In the genomic region with DNA sequence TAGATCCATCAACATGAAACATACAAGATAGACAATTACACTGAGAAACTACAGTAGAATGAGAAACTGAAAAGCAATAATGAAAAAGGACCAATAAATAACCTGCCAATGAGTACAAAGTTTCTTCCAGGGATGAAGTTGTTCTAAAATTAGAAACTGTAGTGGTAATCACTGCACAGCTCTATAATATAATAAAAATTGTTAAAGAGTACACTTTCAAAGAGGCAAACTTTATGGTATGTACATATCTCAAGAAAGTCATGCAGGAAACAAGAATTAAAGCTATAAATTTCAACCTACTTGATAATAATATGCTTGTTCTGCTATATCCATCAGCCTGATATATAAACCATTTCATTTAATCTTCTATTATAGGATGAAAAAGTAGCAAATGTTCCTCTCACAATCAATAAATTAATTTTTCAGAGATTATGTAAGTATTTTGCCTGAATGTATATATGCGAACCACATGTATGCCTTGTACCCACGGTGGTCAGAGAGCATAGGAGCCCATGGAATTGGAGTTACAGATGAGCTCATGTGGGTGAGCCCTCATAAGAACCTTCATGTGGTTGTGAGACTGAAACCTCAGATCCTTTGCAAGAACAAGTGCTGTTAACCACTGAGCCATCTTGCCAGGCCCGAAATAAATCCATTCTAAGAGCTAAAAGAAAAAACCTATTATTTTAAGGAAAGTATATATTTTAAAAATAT, we compare ENCODE assay signal across 31 mouse cellular contexts. TPM values are rescaled to one million over a fixed set of nuclear protein-coding genes. Genes with fewer than 3 reads are reported as not detected.
"Had no signal": no experiment of that assay in that cellular context is flagged by ENCODE, and none has a peak within 500 bp of the region (broad histone marks: within the 10 kb centered on the region; RNA-seq: fewer than 3 reads in every experiment).

No protein-coding gene starts in this region.

- ATAC-seq: forebrain, embryonic 13.5 days; forebrain, embryonic 14.5 days; forebrain, embryonic 15.5 days; forebrain, embryonic 16.5 days; forebrain, postnatal 0 days had no signal

- H3K4me2 ChIP-seq: embryonic facial prominence, embryonic 12.5 days; embryonic facial prominence, embryonic 13.5 days; embryonic facial prominence, embryonic 15.5 days; forebrain, embryonic 12.5 days; forebrain, embryonic 13.5 days; forebrain, embryonic 15.5 days had no signal

- H3K4me3 ChIP-seq: embryonic facial prominence, embryonic 10.5 days; embryonic facial prominence, embryonic 12.5 days; embryonic facial prominence, embryonic 13.5 days; embryonic facial prominence, embryonic 15.5 days; erythroblast, embryonic 14.5 days; forebrain, embryonic 10.5 days; forebrain, embryonic 12.5 days; forebrain, embryonic 13.5 days; forebrain, embryonic 15.5 days; gastrocnemius, adult 2 months; heart, adult 2 months had no signal

- H3K27ac ChIP-seq: embryonic facial prominence, embryonic 10.5 days; embryonic facial prominence, embryonic 12.5 days; embryonic facial prominence, embryonic 13.5 days; embryonic facial prominence, embryonic 15.5 days; forebrain, embryonic 10.5 days; forebrain, embryonic 12.5 days; forebrain, embryonic 13.5 days; forebrain, embryonic 15.5 days; gastrocnemius, adult 2 months; heart, adult 2 months had no signal

- H3K4me1 ChIP-seq: embryonic facial prominence, embryonic 10.5 days; embryonic facial prominence, embryonic 12.5 days; embryonic facial prominence, embryonic 15.5 days; forebrain, embryonic 10.5 days; forebrain, embryonic 12.5 days; forebrain, embryonic 13.5 days; forebrain, embryonic 15.5 days had no signal

- H3K36me3 ChIP-seq: embryonic facial prominence, embryonic 10.5 days; embryonic facial prominence, embryonic 12.5 days; embryonic facial prominence, embryonic 13.5 days; embryonic facial prominence, embryonic 15.5 days; forebrain, embryonic 10.5 days; forebrain, embryonic 12.5 days; forebrain, embryonic 15.5 days had no signal

- H3K9ac ChIP-seq: embryonic facial prominence, embryonic 12.5 days; embryonic facial prominence, embryonic 13.5 days; embryonic facial prominence, embryonic 15.5 days; forebrain, embryonic 12.5 days; forebrain, embryonic 13.5 days; forebrain, embryonic 15.5 days; forebrain, postnatal 0 days had no signal

- H3K27me3 ChIP-seq: embryonic facial prominence, embryonic 12.5 days; embryonic facial prominence, embryonic 13.5 days; embryonic facial prominence, embryonic 15.5 days; forebrain, embryonic 12.5 days; forebrain, embryonic 13.5 days; forebrain, embryonic 15.5 days had no signal

- DNase-seq: cerebellum, adult 2 months; cerebellum, adult 9-10 months; cerebellum, adult 9-11 months; cerebellum, postnatal 10 days; cerebellum, postnatal 14 days; cerebellum, postnatal 25 days; cerebellum, postnatal 36 days; embryo, embryonic 11 days; forebrain, postnatal 0 days; gastrocnemius, adult 2 months; gastrocnemius, postnatal 10 days; gastrocnemius, postnatal 14 days; gastrocnemius, postnatal 25 days; gastrocnemius, postnatal 36 days; heart, adult 11 months; heart, adult 18-20 months; heart, adult 2 months had no signal

- H3K9me3 ChIP-seq: embryonic facial prominence, embryonic 10.5 days; embryonic facial prominence, embryonic 12.5 days; embryonic facial prominence, embryonic 13.5 days; embryonic facial prominence, embryonic 15.5 days; forebrain, embryonic 10.5 days; forebrain, embryonic 12.5 days; forebrain, embryonic 13.5 days; forebrain, embryonic 15.5 days had no signal

RNA-seq across cellular contexts. Expression of a gene that starts 26.9 kb away (rescaled TPM):
- total RNA-seq: common myeloid progenitor, adult 5-6 weeks; forebrain, postnatal 0 days; granulocyte monocyte progenitor cell, adult 5-6 weeks had no signal
- polyA plus RNA-seq: erythroblast, embryonic 14.5 days; gonadal fat pad, adult 2 months had no signal

RNA-seq across cellular contexts. Expression of a gene that starts 34.3 kb away (rescaled TPM):
- polyA plus RNA-seq: erythroblast, embryonic 14.5 days had no signal
